Mouse (Mus musculus) cerebral cortex, adult 2 months (tissue): ENCODE measurements around the gene R3hdm4.

Experiments used
- WGBS: fragments of 180-500 bp; shearing (Covaris S2); methylation state at CpG from one replicate; pipeline ENCODE4 v1.1.7; 2018; 5-methylcytosine and 5-hydroxymethylcytosine counted together

The R3hdm4 gene

GRCm38 (mm10) chr10:79872862-79873261, 48.1 kb downstream of the R3hdm4 start:
- WGBS, result 52% methylated on average over 3 of the region's 3 CpGs

- WGBS, result 50% methylated on average over 8 of the region's 8 CpGs
These were observed 49.2 kb downstream of the R3hdm4 start for GRCm38 (mm10) chr10:79871845-79872244.

- WGBS, result 82% methylated on average over 11 of the region's 11 CpGs
These were observed 54.4 kb downstream of the R3hdm4 start for GRCm38 (mm10) chr10:79866601-79867000.

- WGBS, result 73% methylated on average over 19 of the region's 19 CpGs
These were observed 55.2 kb downstream of the R3hdm4 start for GRCm38 (mm10) chr10:79865801-79866295.

GRCm38 (mm10) chr10:79865189-79865601, 55.8 kb downstream of the R3hdm4 start:
- WGBS, result 54% methylated on average over 12 of the region's 12 CpGs

- 42% methylated on average over 10 of the region's 10 CpGs for WGBS
These were observed 56.4 kb downstream of the R3hdm4 start for GRCm38 (mm10) chr10:79864351-79865188.

- WGBS, result 63% methylated on average over 10 of the region's 10 CpGs
These were observed 58.1 kb downstream of the R3hdm4 start for GRCm38 (mm10) chr10:79862925-79863324.

GRCm38 (mm10) chr10:79862049-79862788, 58.8 kb downstream of the R3hdm4 start:
- WGBS, result 62% methylated on average over 23 of the region's 23 CpGs

- 56% methylated on average over 25 of the region's 25 CpGs for WGBS
These were observed 59.6 kb downstream of the R3hdm4 start for GRCm38 (mm10) chr10:79861230-79862048.

- 91% methylated on average over 26 of the region's 26 CpGs for WGBS
These were observed 60.7 kb downstream of the R3hdm4 start for GRCm38 (mm10) chr10:79860079-79860911.
